Mouse (Mus musculus) MEL (cell line): ENCODE results near the gene Elovl5.

Experiments
- CHD2 ChIP-seq: IDR thresholded peaks from 2 replicates; pipeline ENCODE4 v1.6.1; 2011; ENCODE audit warnings: low read length, improper control_type of control experiment
- CTCF ChIP-seq, 3 experiments: IDR thresholded peaks in 2 of 3; conservative IDR thresholded peaks in 1 of 3; 2 replicates each; pipeline ENCODE4 v1.5.1; 2011 to 2012; ENCODE audit warnings: low read length in 3 of 3, low read depth in 2 of 3, mild to moderate bottlenecking in 2 of 3, improper control_type of control experiment in 1 of 3, inconsistent platforms in 1 of 3, mixed read lengths in 1 of 3, moderate library complexity in 1 of 3; ENCODE audit not compliant: control insufficient read depth in 1 of 3, insufficient read depth in 1 of 3, poor library complexity in 1 of 3, severe bottlenecking in 1 of 3
- GATA1 ChIP-seq: IDR thresholded peaks from 2 replicates; pipeline ENCODE4 v1.6.1; 2011; ENCODE audit warnings: low read depth, low read length, improper control_type of control experiment
- MAFK ChIP-seq: IDR thresholded peaks from 2 replicates; pipeline ENCODE4 v1.6.1; 2011; ENCODE audit warnings: low read depth, mild to moderate bottlenecking, low read length, improper control_type of control experiment, borderline replicate concordance
- MEF2A ChIP-seq: IDR thresholded peaks from 2 replicates; pipeline ENCODE4 v1.6.1; 2014; ENCODE audit warnings: low read depth, mild to moderate bottlenecking, inconsistent platforms, low read length, improper control_type of control experiment; ENCODE audit not compliant: poor library complexity, insufficient replicate concordance, severe bottlenecking; ENCODE audit errors: extremely low read depth
- MYC ChIP-seq: IDR thresholded peaks from 2 replicates; pipeline ENCODE4 v1.6.1; 2011; ENCODE audit warnings: low read depth, mild to moderate bottlenecking, low read length, improper control_type of control experiment, moderate library complexity
- NELFE ChIP-seq: IDR thresholded peaks from 2 replicates; pipeline ENCODE4 v1.6.1; 2011; ENCODE audit warnings: low read depth, low read length, improper control_type of control experiment
- POLR2A ChIP-seq, 2 experiments: IDR thresholded peaks; 2 replicates each; pipeline ENCODE4 v1.6.1; 2011 to 2012; ENCODE audit warnings: low read length in 2 of 2, mild to moderate bottlenecking in 2 of 2, control low read depth in 1 of 2, improper control_type of control experiment in 1 of 2, low read depth in 1 of 2, moderate library complexity in 1 of 2; ENCODE audit not compliant: control insufficient read depth in 1 of 2, insufficient read depth in 1 of 2, poor library complexity in 1 of 2
- SMC3 ChIP-seq: IDR thresholded peaks from 2 replicates; pipeline ENCODE4 v1.6.1; 2011; ENCODE audit warnings: low read depth, low read length, improper control_type of control experiment
- TAL1 ChIP-seq: IDR thresholded peaks from 2 replicates; pipeline ENCODE4 v1.6.1; 2012; ENCODE audit warnings: mild to moderate bottlenecking, inconsistent platforms, low read length, moderate library complexity, mixed read lengths
- USF1 ChIP-seq: IDR thresholded peaks from 2 replicates; pipeline ENCODE4 v1.6.1; 2014; ENCODE audit warnings: low read depth, mild to moderate bottlenecking, inconsistent platforms, low read length, improper control_type of control experiment, moderate library complexity
- ZC3H11A ChIP-seq: IDR thresholded peaks from 2 replicates; pipeline ENCODE4 v1.6.1; 2012; ENCODE audit warnings: low read depth, mild to moderate bottlenecking, inconsistent platforms, low read length, improper control_type of control experiment
- ZMIZ1 ChIP-seq: IDR thresholded peaks from 2 replicates; pipeline ENCODE4 v1.6.1; 2012; ENCODE audit warnings: low read depth, mild to moderate bottlenecking, inconsistent platforms, low read length, improper control_type of control experiment, moderate library complexity
- ZNF384 ChIP-seq: IDR thresholded peaks from 2 replicates; pipeline ENCODE4 v1.6.1; 2012; ENCODE audit warnings: low read depth, mild to moderate bottlenecking, inconsistent platforms, low read length, improper control_type of control experiment

DNA sequence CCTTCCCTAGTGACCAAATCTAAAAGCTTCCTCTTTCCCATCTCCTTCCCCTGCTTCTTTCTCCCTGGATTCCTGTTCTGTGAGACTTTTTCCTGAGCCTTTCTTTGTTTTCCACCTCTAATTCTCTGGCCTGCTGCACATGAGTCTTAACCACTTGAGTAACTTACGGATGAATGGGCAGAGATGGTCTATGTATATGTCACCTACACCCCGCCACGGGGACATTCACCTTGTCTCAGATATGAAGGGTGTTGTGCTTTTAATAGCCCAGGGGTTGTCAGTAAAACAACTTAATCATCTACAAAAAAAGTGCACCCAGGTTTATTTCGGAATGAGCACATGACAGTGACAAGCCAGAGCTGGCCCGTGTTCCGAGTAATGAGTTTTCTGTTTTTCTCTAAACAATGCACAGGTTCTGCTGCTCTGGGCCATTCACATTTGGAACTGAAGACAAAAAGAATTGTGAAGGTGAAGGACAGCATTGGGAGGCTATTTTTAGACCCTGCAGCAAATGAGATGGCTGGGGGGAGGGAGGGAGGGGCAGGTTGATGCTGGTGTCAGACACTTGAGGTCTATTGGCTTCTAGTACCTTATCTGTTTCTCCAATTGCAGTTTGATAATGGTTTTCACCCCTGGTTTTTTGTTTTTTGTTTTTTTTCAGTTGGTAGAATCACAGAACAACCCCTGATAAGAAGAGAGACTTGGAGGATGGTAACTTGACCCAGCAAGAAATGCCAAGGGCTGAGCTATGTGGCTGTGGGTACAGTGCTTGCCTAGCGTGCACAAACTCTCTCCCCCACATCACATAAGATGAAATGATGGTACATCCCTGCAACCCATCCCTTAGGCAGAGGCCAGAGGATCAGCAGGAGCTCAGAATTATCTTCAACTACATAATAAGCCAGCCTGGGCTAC is 83.7 kb downstream of the Elovl5 start:
- no peak for TF ChIP-seq CTCF (IDR thresholded peaks at IDR 0.05 in 2 of 3, conservative IDR thresholded peaks at IDR 0.05 in 1 of 3; ENCODE audit: control insufficient read depth in 1 of 3, insufficient read depth in 1 of 3, low read depth in 2 of 3, low read length in 3 of 3, poor library complexity in 1 of 3, severe bottlenecking in 1 of 3)
- no peak for TF ChIP-seq ZC3H11A
- no peak for TF ChIP-seq ZNF384
- no peak for TF ChIP-seq CHD2
- no peak for TF ChIP-seq POLR2A (IDR thresholded peaks at IDR 0.05; ENCODE audit: control insufficient read depth in 1 of 2, insufficient read depth in 1 of 2, low read depth in 1 of 2, low read length in 2 of 2, poor library complexity in 1 of 2)
- TF ChIP-seq SMC3, result no peak
- TF ChIP-seq GATA1, result no peak
- no peak for TF ChIP-seq MAFK
- TF ChIP-seq TAL1, result no peak
- TF ChIP-seq ZMIZ1, result no peak
- no peak for TF ChIP-seq USF1
- TF ChIP-seq MEF2A, result no peak
- no peak for TF ChIP-seq NELFE
- no peak for TF ChIP-seq MYC
